Mouse (Mus musculus) gastrocnemius, postnatal 36 days (tissue): ENCODE data around the gene Pde10a. TPM values are rescaled to one million over a fixed set of nuclear protein-coding genes. Genes with fewer than 3 reads are reported as not detected.

Experiments used
- DNase-seq, 2 experiments: peaks; one replicate each; pipeline ENCODE4 v3.0.0; 2022
- intact Hi-C: fragments of 180-260 bp; cut with DNase I; formaldehyde crosslinking; loops from one replicate; pipeline ENCODE4 v1.15.1; 2025
- total RNA-seq, 2 experiments: library from RNA; stranded (reverse); gene quantifications; 2 replicates each; pipeline ENCODE4 v1.2.3; 2021

The Pde10a gene
- total RNA-seq, 2 experiments from 2014 or later = 3.9 to 4.5 TPM

- intact Hi-C loops = no loop called here
- peak in 1 of 2 experiments; percentile 38 for DNase-seq
Measured at GRCm38 (mm10) chr17:8815376-8815775, 290.2 kb downstream of the Pde10a start.

GRCm38 (mm10) chr17:8815864-8816263 lies 290.7 kb downstream of the Pde10a start:
- intact Hi-C loops = no loop called here
- DNase-seq = no peak

- intact Hi-C loops = no loop called here
- DNase-seq = no peak
Measured at GRCm38 (mm10) chr17:8818675-8819074, 293.5 kb downstream of the Pde10a start.

GRCm38 (mm10) chr17:8823548-8823947 lies 298.4 kb downstream of the Pde10a start:
- DNase-seq = no peak
- intact Hi-C loops = no loop called here

- no peak for DNase-seq
- intact Hi-C loops = no loop called here
Measured at GRCm38 (mm10) chr17:8827204-8827603, 302.0 kb downstream of the Pde10a start.

- no peak for DNase-seq
- intact Hi-C loops = no loop called here
Measured at GRCm38 (mm10) chr17:8831001-8831400, 305.8 kb downstream of the Pde10a start.

GRCm38 (mm10) chr17:8836292-8836691 lies 311.1 kb downstream of the Pde10a start:
- intact Hi-C loops = no loop called here

GRCm38 (mm10) chr17:8838252-8838651 lies 313.1 kb downstream of the Pde10a start:
- intact Hi-C loops = no loop called here
- DNase-seq = no peak

More at GRCm38 (mm10) chr17:8836292-8836691, 311.1 kb downstream of the Pde10a start:
- no peak for DNase-seq

GRCm38 (mm10) chr17:8839237-8840011 lies 314.3 kb downstream of the Pde10a start:
- no peak for DNase-seq
- intact Hi-C loops = no loop called here

- intact Hi-C loops = no loop called here
- DNase-seq = no peak
Measured at GRCm38 (mm10) chr17:8841094-8841493, 315.9 kb downstream of the Pde10a start.

GRCm38 (mm10) chr17:8841897-8842540 lies 316.8 kb downstream of the Pde10a start:
- no peak for DNase-seq
- intact Hi-C loops = no loop called here

- DNase-seq = no peak
- intact Hi-C loops = no loop called here
Measured at GRCm38 (mm10) chr17:8842662-8843061, 317.5 kb downstream of the Pde10a start.

- intact Hi-C loops = no loop called here
- no peak for DNase-seq
Measured at GRCm38 (mm10) chr17:8843941-8844340, 318.8 kb downstream of the Pde10a start.

GRCm38 (mm10) chr17:8846506-8846905 lies 321.3 kb downstream of the Pde10a start:
- DNase-seq = no peak
- intact Hi-C loops = no loop called here

GRCm38 (mm10) chr17:8847558-8847957 lies 322.4 kb downstream of the Pde10a start:
- intact Hi-C loops = no loop called here
- no peak for DNase-seq

GRCm38 (mm10) chr17:8851846-8852245 lies 326.7 kb downstream of the Pde10a start:
- DNase-seq = no peak
- intact Hi-C loops = no loop called here

- intact Hi-C loops = loop anchor here (5.0 kb wide), 1 partner anchor 49 kb away; no protein-coding TSS in a partner anchor
- peak; percentile 82 for DNase-seq
Measured at GRCm38 (mm10) chr17:8856430-8857371, 331.5 kb downstream of the Pde10a start.

GRCm38 (mm10) chr17:8858636-8859421 lies 333.7 kb downstream of the Pde10a start:
- intact Hi-C loops = loop anchor here (5.0 kb wide), 1 partner anchor 52 kb away; no protein-coding TSS in a partner anchor
- no peak for DNase-seq

GRCm38 (mm10) chr17:8859489-8859888 lies 334.3 kb downstream of the Pde10a start:
- intact Hi-C loops = loop anchor here (5.0 kb wide), 1 partner anchor 52 kb away; no protein-coding TSS in a partner anchor
- DNase-seq = no peak
